Mouse (Mus musculus) brown adipose tissue, adult 24 weeks (tissue): ENCODE measurements at regions not wholly inside any gene's neighbourhood (a gene's known extent, or its start where the extent isn't known, plus 50 kb on each side); places are given as distances from the start of the nearest gene placed in this dataset.

Experiments used
- H3K27ac ChIP-seq: fragments of 200-500 bp; replicated peaks from 2 replicates; pipeline ENCODE4 v1.5.1; 2012; ENCODE audit warnings: low read depth, mild to moderate bottlenecking, low read length
- H3K4me1 ChIP-seq: fragments of 200-500 bp; 2 replicates; pipeline ENCODE4 v1.6.1; 2012; ENCODE audit warnings: low read length, mixed read lengths; ENCODE audit not compliant: control insufficient read depth, insufficient read depth, insufficient read length
- H3K4me3 ChIP-seq: fragments of 200-500 bp; 2 replicates; pipeline ENCODE4 v1.5.1; 2012; ENCODE audit warnings: low read depth, mild to moderate bottlenecking, low read length, moderate library complexity; ENCODE audit not compliant: insufficient read depth

GRCm38 (mm10) chr10:39316533-39316932, 52.1 kb upstream of the Fyn start:
- H3K4me3 ChIP-seq: no peak overlapping the region

GRCm38 (mm10) chr10:39315434-39316174, 53.1 kb upstream of the Fyn start:
- Histone ChIP-seq H3K4me1 (no peaks in the 10 kb centered on the region), H3K4me3 (no peak overlapping the region), H3K27ac (no peak overlapping the region)

More at GRCm38 (mm10) chr10:39316533-39316932, 52.1 kb upstream of the Fyn start:
- Histone ChIP-seq H3K27ac (no peak overlapping the region), H3K4me1 (no peaks in the 10 kb centered on the region)

- H3K4me3 ChIP-seq: no peak overlapping the region
- H3K27ac ChIP-seq: no peak overlapping the region
- no peaks in the 10 kb centered on the region for H3K4me1 ChIP-seq
Measured at GRCm38 (mm10) chr10:39311501-39311900, 57.2 kb upstream of the Fyn start.

- Histone ChIP-seq H3K27ac (no peak overlapping the region), H3K4me1 (no peaks in the 10 kb centered on the region), H3K4me3 (no peak overlapping the region)
Measured at GRCm38 (mm10) chr10:39308535-39308934, 60.1 kb upstream of the Fyn start.

- Histone ChIP-seq H3K4me3 (no peak overlapping the region), H3K4me1 (no peaks in the 10 kb centered on the region; the same call in 1 of the 2 replicates), H3K27ac (no peak overlapping the region)
Measured at GRCm38 (mm10) chr10:39292703-39293496, 75.8 kb upstream of the Fyn start.

GRCm38 (mm10) chr10:39291747-39292198, 76.9 kb upstream of the Fyn start:
- Histone ChIP-seq H3K27ac (no peak overlapping the region), H3K4me1 (no peaks in the 10 kb centered on the region; the same call in 1 of the 2 replicates), H3K4me3 (no peak overlapping the region)

GRCm38 (mm10) chr10:39291134-39291746, 77.4 kb upstream of the Fyn start:
- H3K4me3 ChIP-seq: no peak overlapping the region
- H3K4me1 ChIP-seq: no peaks in the 10 kb centered on the region; the same call in 1 of the 2 replicates
- H3K27ac ChIP-seq: no peak overlapping the region

- no peak overlapping the region for H3K4me3 ChIP-seq
- H3K4me1 ChIP-seq: no peaks in the 10 kb centered on the region; the same call in 1 of the 2 replicates
- H3K27ac ChIP-seq: no peak overlapping the region
Measured at GRCm38 (mm10) chr10:39290245-39290644, 78.4 kb upstream of the Fyn start.

GRCm38 (mm10) chr10:39280366-39281000, 88.2 kb upstream of the Fyn start:
- Histone ChIP-seq H3K4me1 (no peaks in the 10 kb centered on the region), H3K27ac (no peak overlapping the region), H3K4me3 (no peak overlapping the region)

- no peak overlapping the region for H3K27ac ChIP-seq
- H3K4me3 ChIP-seq: no peak overlapping the region
- H3K4me1 ChIP-seq: no peaks in the 10 kb centered on the region
Measured at GRCm38 (mm10) chr10:39274202-39274601, 94.5 kb upstream of the Fyn start.

GRCm38 (mm10) chr10:39273426-39273825, 95.2 kb upstream of the Fyn start:
- Histone ChIP-seq H3K4me3 (no peak overlapping the region), H3K27ac (no peak overlapping the region), H3K4me1 (no peaks in the 10 kb centered on the region)

GRCm38 (mm10) chr10:39272387-39272949, 96.2 kb upstream of the Fyn start:
- Histone ChIP-seq H3K4me1 (no peaks in the 10 kb centered on the region), H3K27ac (no peak overlapping the region), H3K4me3 (no peak overlapping the region)

- Histone ChIP-seq H3K4me1 (peaks cover 3% of the 10 kb centered on the region), H3K4me3 (no peak overlapping the region), H3K27ac (no peak overlapping the region)
Measured at GRCm38 (mm10) chr10:39270406-39270805, 98.2 kb upstream of the Fyn start.

GRCm38 (mm10) chr10:39267236-39267635, 101.4 kb upstream of the Fyn start:
- Histone ChIP-seq H3K4me3 (no peak overlapping the region), H3K27ac (no peak overlapping the region), H3K4me1 (peaks cover 3% of the 10 kb centered on the region)

- Histone ChIP-seq H3K4me1 (peaks cover 3% of the 10 kb centered on the region), H3K4me3 (no peak overlapping the region), H3K27ac (peak overlapping the region; percentile 73)
Measured at GRCm38 (mm10) chr10:39266482-39266881, 102.2 kb upstream of the Fyn start.
